Mouse (Mus musculus) retina, embryonic 14.5 days (tissue): Measurements from ENCODE around the gene Hoxa2.
A peak's percentile ranks its signal among the peaks of the same experiment; 100 is the strongest.

Experiments
- DNase-seq: peaks from one replicate; pipeline ENCODE4 v3.0.0-alpha.2; 2015; ENCODE audit warnings: low spot score

The Hoxa2 gene

DNA sequence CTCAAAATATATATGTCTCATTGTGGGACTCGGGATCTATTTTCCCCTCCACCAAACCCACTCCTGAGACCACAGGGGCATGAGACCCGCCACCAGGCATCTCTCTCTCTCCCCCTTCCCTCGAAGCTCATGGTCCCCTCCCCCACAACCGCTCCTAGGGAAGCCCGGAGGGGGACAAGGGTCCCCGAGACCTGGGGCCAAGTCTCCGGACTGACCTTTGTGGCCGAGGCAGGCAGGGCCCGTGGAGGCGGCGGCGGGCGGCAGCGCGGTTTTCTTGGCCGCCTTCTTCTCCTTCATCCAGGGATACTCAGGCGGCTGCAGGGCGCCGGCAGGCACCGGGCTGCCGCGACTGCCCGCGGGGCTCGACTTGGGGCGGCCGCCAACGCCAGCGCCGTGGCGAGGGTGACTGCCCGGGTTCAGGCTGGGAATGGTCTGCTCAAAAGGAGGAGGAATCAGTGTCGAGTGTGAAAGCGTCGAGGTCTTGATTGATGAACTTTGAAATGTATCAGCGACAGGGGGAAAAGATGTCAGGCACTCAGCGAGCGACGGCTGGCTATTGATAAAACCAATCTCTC lies 493 bp downstream of the Hoxa2 start:
- peak; percentile 44 for DNase-seq

DNA sequence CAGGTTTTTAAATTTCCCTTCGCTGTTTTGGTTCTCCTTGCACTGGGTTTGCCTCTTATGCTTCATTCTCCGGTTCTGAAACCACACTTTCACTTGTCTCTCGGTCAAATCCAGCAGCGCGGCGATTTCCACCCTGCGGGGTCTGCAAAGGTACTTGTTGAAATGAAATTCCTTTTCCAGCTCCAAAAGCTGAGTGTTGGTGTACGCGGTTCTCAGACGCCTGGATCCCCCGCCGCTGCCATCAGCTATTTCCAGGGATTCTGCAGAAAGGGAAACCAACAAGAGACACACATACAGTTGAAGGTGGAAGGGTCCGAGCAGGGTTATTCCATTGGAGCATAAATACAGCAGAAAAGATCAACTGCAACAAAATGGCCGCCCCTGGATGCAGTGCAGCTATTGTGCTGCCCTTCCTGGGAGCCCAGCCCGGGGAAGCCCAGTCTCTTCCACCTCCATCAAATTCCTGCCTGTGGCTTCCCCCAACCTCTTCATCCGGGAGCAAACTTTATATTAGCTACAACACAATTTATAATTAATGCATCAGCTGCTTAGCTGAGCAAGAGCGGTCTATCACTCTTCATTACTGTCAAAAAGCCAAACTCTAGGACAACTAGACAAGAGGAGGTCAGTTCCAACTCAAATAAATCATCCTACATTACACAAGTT lies 1.1 kb downstream of the Hoxa2 start:
- peak; percentile 45 for DNase-seq

DNA sequence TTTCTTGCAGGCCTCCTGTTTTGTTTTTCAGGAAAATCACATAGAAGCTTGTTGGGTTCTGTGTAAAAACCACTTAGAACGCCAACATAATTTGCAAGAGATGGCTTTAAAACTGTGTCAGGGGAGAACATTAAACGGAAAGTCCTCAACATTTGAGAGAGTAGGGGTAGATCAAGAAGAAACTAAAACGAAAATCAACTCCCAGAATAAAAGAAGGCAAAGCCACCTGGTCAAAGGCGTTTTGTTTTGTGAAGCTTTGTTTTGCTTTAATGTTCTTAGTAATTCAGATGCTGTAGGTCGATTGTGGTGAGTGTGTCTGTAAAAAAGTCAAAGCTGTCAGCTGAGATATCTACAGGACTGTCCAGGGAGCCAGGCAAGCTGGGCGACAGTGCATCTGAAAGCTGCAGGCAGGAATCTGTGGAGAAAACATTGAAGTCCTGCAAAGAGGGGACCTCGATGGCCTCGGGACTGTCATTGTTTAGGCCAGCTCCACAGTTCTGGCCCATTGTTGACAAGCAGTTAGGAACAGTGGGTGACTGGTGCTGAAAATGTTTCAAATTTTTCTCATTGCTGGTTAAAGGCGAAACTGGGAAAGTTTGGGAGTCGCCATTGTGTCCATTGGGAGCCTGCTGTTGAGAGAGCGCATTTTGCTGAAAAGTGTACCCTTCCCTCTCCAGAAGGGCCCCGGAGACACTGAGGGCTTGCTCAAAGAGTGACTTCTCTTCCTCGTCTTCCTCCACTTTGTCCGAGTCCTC lies 1.8 kb downstream of the Hoxa2 start:
- peak; percentile 52 for DNase-seq

DNA sequence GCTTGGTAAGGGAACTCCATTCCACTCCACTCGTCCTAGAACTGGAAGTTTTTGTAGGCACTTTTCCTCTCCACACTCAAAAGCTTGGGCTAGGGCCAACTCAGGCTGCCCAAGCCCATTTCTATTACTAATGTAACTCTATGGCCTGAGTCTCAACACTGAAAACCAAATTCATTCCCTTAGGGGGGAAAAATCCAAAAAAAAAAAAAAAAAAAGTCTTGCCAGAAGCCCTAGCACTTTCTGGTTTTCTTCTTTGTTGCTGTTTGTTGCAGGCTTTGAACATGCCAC lies 2.6 kb downstream of the Hoxa2 start:
- no peak for DNase-seq

DNA sequence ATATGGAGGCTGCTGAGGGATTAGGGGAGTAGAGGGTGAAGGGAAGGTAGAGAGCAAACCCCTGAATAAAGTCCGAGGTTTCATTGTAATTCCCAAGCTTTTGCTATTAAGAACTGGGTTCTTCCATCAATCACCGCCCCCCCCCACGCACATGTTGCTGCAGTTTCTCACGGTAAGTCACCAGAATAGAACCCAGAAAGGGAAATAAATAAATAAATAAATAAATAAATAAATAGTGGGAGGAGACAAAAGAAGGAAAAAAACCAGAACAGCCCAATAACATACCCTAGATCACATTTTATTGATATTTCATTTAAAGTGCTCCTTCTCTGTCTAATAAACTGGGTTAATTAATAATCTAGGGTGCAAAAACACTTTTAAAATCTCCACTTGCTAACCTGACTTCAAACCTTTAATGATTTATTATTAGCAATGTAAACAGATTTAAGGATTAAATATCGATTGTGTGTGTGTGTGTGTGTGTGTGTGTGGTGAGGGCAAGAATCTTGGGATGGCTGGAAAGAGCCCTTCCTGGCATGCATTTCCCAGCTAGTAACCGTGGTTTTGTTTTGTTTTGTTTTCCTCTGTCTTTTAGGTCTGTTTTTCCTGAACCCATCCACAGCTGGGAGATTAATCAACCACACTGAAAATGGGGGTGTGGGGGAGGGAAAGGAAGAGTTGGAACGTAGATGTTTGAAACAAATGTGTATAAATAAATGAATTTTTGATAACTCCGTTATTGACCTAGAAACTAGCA lies 3.1 kb downstream of the Hoxa2 start:
- DNase-seq = peak; percentile 46

DNA sequence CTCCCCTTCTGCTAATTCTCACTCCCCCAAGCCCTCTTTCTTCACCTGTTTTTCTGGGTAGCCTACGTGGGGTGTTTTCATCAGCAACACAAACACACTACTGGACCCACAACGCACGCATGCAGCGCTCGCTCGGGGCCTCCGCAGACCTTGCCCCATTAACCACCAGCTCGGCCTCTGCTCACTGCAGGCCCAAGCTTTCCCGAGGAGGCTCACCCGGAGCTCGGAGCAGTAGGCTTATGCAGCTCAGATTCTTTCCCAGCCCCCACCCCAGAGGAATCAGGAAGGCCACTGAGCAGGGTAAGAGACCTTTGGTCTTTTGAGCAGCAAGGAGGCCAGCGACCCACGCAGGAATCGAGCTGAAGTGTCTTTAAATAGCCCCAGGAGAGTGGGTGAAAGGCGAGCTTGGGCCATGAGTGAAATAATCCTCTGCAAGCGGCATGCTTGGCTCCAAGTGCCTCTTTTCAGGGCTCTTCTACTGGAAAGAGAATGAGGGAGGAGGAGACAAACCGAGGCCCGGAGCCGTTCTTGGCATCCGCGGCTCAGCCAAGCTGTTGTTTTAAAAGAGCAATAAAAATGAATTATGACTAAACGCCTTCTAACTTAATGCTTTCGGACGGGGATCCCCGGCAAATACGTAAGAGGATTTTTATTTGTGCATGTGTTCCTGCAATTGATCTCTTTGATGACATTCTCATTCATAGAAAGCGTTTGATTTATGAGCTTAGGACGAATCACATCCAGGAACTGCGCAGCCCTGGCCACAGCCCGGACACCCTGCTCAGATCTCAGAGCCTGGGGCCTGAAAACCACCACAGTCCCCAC lies 3.9 kb downstream of the Hoxa2 start:
- peak; percentile 38 for DNase-seq

DNA sequence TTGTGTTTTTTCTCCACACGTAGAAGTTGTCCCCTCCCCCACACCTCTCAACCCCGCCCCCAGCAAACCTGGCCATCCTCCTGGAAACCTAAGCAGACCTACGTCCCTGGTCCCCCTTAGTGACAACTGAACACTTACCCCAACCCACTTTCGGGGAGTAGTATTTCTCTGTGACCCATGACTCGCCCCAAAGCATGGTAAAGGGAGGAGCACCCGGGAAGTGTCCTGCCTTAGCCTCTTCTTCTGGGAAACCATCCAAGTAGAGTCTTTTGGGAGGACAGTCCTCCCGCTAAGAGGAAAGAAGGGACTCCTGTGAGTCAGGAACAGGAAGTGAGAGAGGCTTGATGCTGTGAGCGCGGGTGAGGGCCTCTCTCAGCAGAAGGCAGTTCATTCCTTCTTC lies 4.7 kb downstream of the Hoxa2 start:
- DNase-seq = peak; percentile 10

DNA sequence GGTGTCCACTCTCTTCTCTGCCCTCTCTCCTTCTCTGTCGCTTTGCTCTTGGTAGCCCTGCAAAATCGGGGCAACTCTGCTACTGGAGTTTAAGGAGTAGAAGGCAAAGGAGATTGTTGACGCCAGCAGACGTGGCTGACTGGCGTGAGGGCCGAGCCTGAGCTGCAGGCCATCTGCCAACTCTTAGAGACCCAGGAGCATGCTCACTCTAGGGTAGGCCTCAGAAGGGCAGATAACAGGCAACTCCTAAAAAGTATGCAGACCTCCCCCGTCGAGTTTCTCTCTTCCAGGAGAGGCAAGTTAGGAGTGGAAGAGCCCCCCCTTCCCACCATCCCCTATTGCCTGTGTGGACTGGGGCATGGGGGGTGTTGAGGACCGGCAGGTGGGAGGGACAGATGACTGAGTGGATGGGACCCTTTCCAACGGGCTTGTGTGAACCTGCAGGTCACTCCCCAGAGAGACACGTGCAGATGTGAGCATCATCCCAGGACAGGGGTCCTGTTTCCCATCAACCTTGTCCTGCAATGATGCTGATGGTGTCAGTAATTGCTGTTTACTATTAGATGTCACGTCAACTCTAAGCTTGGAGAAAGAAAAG lies 5.4 kb downstream of the Hoxa2 start:
- peak; percentile 15 for DNase-seq

DNA sequence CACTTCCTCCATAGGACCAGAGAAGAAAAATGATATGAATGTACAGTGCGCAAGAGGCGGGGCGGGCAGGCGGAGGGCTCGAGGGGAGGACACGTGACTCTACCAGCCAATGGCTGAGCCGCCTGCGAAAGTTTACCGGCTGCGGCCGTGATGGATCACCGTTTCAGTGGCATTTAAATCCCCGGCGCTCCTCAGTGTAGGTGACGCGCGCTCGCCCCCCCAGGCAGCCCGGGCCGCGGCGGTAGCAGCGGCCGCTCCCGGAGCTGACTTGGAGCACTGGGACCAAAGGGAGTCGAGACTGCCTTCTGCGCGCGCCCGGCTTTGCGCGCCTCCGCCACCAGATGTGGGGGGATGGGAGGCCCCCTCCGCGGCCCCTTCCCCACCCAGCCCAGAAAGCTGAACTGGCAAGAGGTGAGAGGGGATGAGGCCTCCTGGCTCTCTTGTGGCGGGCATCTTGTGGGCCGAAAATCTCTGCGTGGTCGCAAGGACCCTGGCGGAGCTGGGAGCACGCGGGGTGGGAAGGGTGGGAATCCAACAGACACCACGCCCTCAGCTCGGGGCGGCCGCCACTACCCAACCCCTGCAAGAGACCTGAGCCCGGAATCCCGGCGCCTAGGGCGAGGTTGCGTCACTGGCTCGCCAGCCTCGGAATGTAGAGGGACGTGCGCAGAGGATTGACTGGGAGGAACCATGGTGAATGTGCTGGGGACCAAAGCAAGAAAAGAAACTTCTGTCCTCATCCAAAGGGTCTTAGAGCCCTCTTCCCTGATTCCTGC lies 6.2 kb downstream of the Hoxa2 start, which contains the start of gene Hoxa1:
Hoxa1 (minus strand) TSS at position 42 of the 776 bp plus-strand sequence.
- DNase-seq = peak; percentile 77

DNA sequence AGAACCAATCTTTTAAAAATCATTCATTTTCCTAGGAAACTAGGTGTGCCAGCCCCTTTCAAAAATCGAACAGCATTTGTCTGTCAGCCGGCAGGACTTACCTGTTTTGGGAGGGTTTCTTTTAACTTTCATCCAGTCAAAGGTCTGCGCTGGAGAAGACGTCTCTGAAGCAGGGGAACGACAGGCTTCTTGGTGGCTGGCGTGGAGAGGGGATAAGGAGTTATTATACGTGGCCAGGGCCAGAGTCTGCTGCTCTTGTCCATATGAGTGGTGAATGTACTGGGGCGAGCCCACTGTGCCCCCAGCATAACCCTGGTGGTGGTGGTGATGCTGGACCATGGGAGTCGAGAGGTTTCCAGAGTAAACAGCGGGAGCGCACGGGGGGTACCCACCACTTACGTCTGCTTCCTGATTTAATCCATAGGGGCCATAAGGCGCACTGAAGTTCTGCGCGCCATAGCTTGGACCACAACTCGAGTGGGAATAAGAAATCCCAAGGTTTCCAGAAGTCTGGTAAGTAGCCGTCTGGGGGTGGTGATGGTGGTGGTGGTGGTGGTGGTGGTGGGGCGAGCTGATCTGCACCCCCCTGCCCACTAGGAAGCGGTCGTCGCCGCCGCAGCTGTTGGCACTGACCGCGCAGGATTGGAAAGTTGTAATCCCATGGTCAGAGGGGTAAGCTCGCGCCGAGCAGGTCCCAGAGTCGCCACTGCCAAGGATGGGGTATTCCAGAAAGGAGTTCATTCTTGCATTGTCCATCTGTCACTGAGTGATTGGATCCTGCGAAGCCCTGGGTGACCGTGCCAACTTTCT lies 7.0 kb downstream of the Hoxa2 start:
- peak; percentile 2 for DNase-seq

DNA sequence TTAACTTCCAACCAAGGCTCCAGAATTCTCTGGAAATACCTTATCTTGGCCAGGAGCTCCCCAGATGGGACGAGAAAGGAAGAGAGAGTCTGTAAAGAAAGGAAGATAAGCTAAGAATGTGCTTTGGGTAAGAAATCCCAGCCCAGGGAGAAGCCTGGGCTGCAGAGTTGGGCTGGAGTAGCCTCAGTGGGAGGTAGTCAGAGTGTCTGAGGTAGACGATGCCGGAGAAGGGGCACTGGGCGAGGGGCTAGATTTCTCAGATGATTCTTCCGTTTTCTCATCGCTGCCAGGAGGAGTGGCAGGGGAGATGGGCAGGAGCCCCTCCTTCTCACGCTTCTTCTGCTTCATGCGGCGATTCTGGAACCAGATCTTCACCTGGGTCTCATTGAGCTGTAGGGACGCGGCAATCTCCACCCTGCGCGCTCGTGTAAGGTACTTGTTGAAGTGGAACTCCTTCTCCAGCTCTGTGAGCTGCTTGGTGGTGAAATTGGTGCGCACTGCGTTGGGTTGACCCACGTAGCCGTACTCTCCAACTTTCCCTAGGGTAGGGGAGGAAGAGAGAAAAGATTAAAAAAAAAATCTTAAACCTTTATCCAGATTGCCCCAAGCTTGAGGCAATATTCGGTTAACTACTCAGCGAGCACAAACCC lies 8.0 kb downstream of the Hoxa2 start:
- peak; percentile 3 for DNase-seq

DNA sequence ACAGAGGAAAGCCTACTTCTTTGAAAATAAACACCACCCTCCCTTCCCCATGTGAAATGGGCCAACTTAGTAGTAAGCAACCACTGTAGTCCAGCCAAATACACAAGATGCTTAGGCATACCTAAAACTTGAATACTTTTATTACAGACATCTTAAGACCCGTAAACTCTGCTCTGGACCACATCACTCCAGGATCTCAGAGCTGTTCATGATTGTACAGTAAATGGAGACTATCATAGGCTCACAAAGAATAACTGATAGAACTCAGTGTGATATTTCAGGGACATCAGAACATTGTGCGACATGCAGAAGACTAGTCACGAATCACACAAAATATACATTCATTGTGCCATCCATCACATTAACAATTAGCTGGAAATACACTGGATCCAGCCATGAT lies 9.2 kb downstream of the Hoxa2 start:
- peak; percentile 13 for DNase-seq

DNA sequence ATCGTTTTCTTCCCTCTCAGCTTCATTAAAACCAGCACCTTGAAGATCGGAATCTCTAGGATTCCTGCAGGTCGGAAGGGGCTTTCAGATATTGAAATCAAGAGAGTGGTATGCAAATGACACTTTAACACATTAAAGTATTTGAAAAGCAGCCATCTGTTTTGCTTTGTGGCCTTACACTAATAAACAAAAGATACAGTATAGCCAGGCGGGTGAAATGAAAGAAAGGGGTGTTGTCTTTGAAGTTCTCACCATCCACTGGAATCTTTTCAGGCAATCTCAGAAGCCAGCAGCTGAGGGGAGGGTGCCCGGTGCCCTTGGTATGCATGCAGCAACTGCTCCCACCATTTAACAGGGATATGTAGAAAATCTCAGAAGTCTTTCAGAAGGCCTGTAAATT lies 10.6 kb downstream of the Hoxa2 start:
- DNase-seq = peak; percentile 38

DNA sequence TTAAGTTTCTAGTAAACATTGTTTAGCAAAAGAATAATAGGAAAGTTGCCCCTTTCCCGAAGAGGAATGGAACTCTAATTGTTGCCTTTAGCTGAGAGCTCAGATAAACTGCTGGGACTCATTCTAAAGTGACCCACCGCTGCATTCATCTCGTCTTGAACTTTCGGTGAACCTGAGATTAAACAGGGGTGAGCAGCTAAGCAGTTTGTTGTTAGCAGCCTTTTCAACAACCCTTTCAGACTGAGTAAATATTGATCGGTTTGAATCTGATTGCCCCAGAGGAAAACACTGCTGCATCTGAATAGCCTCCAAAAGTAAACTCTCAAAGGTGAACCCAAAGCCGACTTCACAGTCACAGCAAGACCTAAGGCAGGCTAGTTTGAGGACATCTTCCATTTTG lies 11.4 kb downstream of the Hoxa2 start:
- DNase-seq = peak; percentile 30

DNA sequence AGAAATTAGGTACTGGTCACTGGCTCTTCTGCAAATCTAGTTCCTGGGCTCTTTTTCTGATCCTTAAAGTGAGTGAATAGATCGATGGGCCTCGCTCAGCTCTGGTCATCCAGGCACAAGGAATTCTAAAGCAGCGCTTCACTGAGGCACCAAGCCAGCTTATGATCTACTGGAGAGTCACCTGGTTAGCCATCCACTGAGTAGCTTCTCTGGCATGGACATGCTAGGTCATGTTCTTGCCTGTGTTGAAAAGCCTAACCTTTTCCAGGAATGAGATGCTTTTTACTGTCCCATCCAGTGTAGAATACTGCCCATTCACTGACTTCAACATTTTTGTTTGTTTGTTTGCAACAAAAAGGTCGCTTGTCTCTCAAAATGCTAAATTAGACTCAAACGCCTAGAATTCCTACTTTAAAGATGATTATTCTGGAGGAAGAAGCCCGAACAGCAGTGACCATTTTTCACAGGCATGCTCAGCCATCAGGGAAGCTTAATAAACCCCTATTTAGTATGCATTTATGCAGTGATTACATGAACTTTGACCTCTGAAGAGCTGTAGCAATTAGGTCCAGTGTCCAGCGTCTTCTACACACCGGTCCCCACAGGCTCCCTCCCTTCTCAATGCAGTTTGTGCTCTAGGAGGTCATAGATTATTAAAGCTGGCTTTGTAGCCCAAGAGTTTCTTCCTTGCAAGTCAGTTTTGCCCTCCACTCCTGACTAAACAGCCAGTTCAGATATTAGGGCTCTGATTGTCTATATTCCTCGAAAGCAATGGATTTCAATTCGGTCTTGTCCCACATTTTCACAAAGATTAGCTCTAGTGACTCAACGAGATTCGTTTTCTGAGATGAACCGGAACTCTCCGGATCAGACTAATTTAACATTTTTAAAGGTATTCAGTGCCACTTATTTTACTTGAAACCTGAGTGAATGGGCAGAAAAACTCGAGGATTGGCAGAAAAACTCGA lies 12.1 kb downstream of the Hoxa2 start:
- DNase-seq = peak; percentile 38

DNA sequence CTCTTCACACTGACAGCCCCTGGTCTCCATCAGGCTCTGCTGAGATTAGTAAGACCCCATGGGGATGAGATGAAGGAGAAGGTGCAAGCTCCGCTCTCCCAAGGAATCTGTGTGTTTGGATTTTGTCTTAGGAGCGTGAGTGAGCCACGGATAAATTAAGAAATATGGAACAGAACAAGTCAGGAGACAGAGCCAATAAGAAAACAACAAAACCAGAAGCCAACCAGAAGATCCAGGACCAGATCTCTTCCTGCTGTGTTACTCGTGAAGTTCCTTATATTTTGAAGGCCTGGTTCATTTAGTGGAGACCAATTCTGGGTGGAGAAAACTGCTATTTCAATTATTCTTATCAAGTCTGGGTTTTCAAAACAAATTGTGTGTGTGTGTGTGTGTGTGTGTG lies 13.1 kb downstream of the Hoxa2 start:
- peak; percentile 26 for DNase-seq

DNA sequence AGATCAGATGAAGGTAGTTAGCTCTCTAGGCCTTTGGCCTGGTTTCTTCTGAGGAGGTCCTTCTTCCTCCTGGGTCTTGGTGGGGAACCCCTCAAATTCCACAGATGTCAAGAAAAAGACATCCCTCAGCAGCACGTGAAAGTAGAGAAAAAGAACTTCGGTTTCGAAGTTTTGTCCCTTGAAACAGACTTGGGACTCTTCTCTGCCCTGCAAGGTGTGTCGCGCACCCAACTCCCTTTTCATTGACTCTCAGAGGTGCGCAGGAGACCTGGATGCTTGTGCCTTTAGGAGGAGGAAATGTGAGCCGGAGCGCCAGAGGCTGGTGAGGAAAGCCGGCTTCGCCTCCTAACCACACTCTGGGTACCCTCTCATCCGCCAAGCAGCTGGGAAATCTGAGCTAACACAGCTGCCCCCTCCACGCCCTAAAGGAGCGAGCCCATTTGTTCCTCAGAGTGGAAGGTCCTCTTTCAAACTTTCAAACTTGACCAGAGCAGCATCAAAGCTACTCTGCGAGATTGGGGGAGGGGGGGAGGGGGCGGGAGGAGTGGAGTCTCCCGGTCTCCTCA lies 14.1 kb downstream of the Hoxa2 start:
- peak; percentile 15 for DNase-seq

DNA sequence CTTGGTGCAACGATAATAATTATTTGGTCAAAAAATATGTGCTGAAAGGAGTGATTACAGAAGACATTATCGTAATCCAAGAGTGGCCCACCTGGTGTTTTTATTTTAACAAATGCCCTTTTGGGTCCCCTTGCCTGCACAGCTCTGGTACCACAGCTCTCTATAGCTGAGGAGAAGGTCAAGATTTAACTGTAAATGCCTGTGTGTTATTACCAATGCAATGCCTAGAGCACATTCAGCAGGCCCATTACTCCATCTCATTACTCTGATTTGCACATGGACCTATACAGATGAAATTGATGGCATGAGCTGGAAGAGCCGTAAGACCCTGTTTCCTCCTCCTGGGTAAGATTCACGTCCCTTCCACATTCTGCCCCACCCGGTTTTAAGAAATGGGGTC lies 25.5 kb downstream of the Hoxa2 start:
- DNase-seq = no peak
